ENCODE assay signal across 1 mouse cellular context in genomic region chr19:28991391-28991790, GRCm38 (mm10).
TF ChIP-seq lines count a peak whose summit lies in the region.

No protein-coding gene starts in this region.

TF ChIP-seq in CH12.LX, 34 proteins besides CTCF, POLR2A, EP300 and RAD21 (continued from another document):
- TF ChIP-seq MAZ (IDR thresholded peaks at IDR 0.05; ENCODE audit: low read depth, low read length) (no peak), CHD1 (IDR thresholded peaks at IDR 0.05; ENCODE audit: low read depth, low read length) (no peak), MAFK (IDR thresholded peaks at IDR 0.05; ENCODE audit: insufficient replicate concordance, low read length) (0 out of 2 replicates have a peak, but pooled peaks have one; percentile 23), BHLHE40 (IDR thresholded peaks at IDR 0.05; ENCODE audit: low read depth, low read length) (peak; percentile 72), JUND (conservative IDR thresholded peaks at IDR 0.05; ENCODE audit: low read depth, low read length) (peak; percentile 54)
